Mouse (Mus musculus) bone marrow macrophage, adult 2 months (primary cell): ENCODE measurements around the gene Endod1. TPM values are rescaled to one million over a fixed set of nuclear protein-coding genes. Genes with fewer than 3 reads are reported as not detected.

Experiments used
- H3K27ac ChIP-seq: 2 replicates; pipeline ENCODE4 v1.5.1; 2012; ENCODE audit warnings: low read depth, low read length; ENCODE audit not compliant: insufficient read depth
- H3K4me1 ChIP-seq: 2 replicates; pipeline ENCODE4 v1.6.1; 2012; ENCODE audit warnings: low read length; ENCODE audit not compliant: control insufficient read depth, insufficient read depth
- H3K4me3 ChIP-seq: 2 replicates; pipeline ENCODE4 v1.5.1; 2012; ENCODE audit warnings: mild to moderate bottlenecking, low read length, moderate library complexity; ENCODE audit not compliant: insufficient read depth
- CTCF ChIP-seq: IDR thresholded peaks from 2 replicates; pipeline ENCODE4 v1.5.1; 2012; ENCODE audit warnings: low read depth, mild to moderate bottlenecking, low read length, moderate library complexity
- POLR2A ChIP-seq: IDR thresholded peaks from 2 replicates; pipeline ENCODE4 v1.6.1; 2012; ENCODE audit warnings: mild to moderate bottlenecking, low read depth, low read length, borderline replicate concordance
- polyA plus RNA-seq: library from polyadenylated mRNA; stranded (reverse); fragments of >200 nt; gene quantifications from 2 replicates; pipeline ENCODE4 v1.2.4, GENCODE M21; 2012; ENCODE audit not compliant: missing spikeins, insufficient read depth, insufficient read length

Endod1 gene
- polyA plus RNA-seq, result 12.2 and 13.8 TPM in 2 replicates

DNA sequence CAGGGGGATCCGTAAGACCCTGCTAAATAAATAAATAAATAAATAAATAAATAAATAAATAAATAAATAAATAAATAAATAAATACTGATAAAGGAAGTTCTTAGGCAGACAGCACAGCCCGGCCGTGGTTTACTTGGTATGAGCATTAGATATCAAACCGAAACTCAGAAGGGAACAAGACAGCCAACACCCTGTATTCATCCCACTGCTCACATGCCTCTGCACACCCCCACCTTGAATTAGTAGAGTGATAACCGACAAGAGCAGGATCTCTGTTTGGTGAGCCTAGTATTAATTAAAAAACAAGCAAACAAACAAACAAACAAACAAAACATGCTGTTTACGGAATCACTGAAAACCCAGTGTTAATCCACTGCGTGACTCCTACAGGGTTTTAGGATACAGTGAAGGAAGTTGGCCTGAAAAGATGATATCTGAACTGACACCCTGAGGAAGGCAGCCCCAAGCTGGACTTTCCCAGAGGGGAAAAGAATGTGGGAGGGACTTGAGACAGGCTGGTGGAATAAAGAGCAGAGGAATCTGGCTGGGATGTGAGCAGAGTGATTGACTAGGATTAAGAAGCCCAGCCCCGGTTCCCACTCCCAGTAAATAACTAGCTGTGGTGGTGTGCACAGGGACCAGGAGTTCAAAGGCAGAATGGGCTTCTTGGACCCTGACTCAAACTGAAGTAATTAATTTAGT, at the start of gene Endod1:
Gene Endod1, minus strand, starts transcription at position 155 of the 703 bp plus-strand sequence.
- no peak within 1 kb of the TSS for H3K27ac ChIP-seq
- peak within 1 kb of the TSS; percentile 72 for H3K4me3 ChIP-seq
- TF ChIP-seq POLR2A (no peak), CTCF (no peak)
- peaks cover 6% of the 10 kb centered on the region; the same call in 1 of the 2 replicates for H3K4me1 ChIP-seq

DNA sequence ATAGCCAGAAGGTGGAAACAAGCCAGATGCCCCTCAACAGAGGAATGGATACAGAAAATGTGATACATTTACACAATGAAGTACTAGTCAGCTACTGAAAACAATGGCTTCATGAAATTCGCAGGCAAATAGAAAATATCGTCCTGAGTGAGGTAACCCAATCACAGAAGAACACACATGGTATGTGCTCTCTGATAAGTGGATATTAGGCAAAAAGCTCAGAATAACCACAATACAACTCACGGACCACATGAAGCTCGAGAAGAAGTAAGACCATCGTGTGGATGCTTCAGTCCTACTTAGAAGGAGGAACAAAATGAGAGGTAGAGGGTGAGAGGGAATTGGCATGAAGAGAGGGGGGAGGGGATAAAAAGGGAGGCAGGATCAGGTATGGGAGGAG, 27.8 kb upstream of the Endod1 start:
- Histone ChIP-seq H3K4me3 (no peak overlapping the region), H3K4me1 (no peaks in the 10 kb centered on the region), H3K27ac (no peak overlapping the region)
- TF ChIP-seq POLR2A, result no peak
- no peak for TF ChIP-seq CTCF

- no peak overlapping the region for H3K4me3 ChIP-seq
- no peak overlapping the region for H3K27ac ChIP-seq
- no peaks in the 10 kb centered on the region for H3K4me1 ChIP-seq
- TF ChIP-seq POLR2A (no peak), CTCF (no peak)
These were observed 26.7 kb upstream of the Endod1 start for GRCm38 (mm10) chr9:14408044-14408443.

GRCm38 (mm10) chr9:14406056-14406455, 24.7 kb upstream of the Endod1 start:
- Histone ChIP-seq H3K4me3 (no peak overlapping the region), H3K4me1 (no peaks in the 10 kb centered on the region), H3K27ac (no peak overlapping the region)
- TF ChIP-seq POLR2A (no peak), CTCF (no peak)

DNA sequence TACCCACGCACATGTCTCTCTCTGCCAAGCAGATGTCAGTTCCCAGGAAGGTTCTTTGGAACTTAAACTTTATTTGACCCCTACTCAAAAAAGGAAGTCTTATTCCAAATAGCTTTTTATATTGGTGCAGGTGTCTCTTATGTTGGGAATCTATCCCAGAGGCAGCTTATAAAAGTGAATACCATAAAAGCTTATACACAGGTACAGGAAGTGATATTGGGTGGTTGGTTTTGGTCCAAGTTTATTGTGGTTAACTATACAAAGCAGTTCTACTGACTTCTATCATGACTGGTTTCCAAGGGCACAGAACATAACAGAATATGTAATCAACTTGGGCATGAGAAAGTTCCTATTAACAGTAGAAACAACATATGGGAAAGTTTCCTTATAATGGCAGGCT, 20.8 kb upstream of the Endod1 start:
- H3K4me1 ChIP-seq, result no peaks in the 10 kb centered on the region
- TF ChIP-seq CTCF, result no peak
- no peak for TF ChIP-seq POLR2A
- no peak overlapping the region for H3K27ac ChIP-seq
- H3K4me3 ChIP-seq, result no peak overlapping the region

- no peak overlapping the region for H3K27ac ChIP-seq
- H3K4me3 ChIP-seq, result no peak overlapping the region
- TF ChIP-seq CTCF (no peak), POLR2A (no peak)
- H3K4me1 ChIP-seq, result no peaks in the 10 kb centered on the region
These were observed 19.1 kb upstream of the Endod1 start for GRCm38 (mm10) chr9:14400392-14400791.

- H3K27ac ChIP-seq, result no peak overlapping the region
- no peak overlapping the region for H3K4me3 ChIP-seq
- TF ChIP-seq CTCF (no peak), POLR2A (no peak)
- H3K4me1 ChIP-seq, result no peaks in the 10 kb centered on the region
These were observed 17.6 kb upstream of the Endod1 start for GRCm38 (mm10) chr9:14398946-14399345.

GRCm38 (mm10) chr9:14398084-14398483, 16.8 kb upstream of the Endod1 start:
- Histone ChIP-seq H3K4me3 (no peak overlapping the region), H3K4me1 (no peaks in the 10 kb centered on the region), H3K27ac (no peak overlapping the region)
- TF ChIP-seq CTCF (no peak), POLR2A (no peak)

DNA sequence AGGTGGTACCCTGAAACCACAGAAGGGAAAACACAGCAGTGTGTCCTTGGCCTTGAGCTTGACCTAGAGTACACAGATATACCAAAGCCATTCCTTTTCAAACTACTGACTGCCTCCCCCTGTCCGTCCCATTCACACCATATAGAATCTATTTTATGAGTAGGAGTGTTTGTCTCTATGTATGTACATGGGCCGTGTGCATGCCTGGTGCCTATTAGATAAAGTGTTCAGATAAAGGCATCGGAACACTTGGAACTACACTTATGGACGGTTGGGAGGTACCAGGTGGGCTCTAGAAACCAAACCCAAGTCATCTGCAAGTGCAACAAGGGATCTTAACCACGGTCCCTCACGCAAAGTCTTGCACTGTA, 16.1 kb upstream of the Endod1 start:
- Histone ChIP-seq H3K27ac (no peak overlapping the region), H3K4me3 (no peak overlapping the region), H3K4me1 (no peaks in the 10 kb centered on the region)
- TF ChIP-seq POLR2A, result no peak

DNA sequence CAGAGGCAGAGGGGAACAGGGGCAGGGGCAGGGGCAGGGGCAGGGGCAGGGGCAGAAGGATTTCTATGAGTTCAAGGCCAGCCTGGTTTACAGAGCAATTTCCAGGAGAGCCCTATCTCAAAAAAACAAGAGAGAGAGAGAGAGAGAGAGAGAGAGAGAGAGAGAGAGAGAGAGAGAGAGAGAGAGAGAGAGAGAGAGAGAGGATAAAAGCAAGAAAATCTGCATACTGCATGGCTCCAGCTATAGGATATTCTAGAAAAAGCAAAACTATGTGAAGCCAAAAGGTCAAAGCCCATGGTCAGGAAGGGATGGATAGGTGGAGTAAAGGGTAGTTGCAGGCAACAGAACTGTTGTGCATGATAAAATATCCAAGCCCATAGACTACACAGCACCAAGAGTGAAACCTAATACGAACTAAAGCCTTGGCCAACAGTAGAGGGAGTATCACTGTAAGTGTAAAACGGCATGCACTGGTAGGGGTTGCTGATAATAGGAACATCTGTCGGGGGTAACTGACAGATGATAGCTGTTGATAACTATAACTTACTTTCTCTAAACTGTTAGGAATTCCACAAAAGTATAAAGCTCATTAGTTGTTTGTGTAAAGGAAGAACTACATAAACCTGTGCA, 15.6 kb upstream of the Endod1 start:
- H3K4me3 ChIP-seq, result no peak overlapping the region
- H3K27ac ChIP-seq, result no peak overlapping the region
- no peak for TF ChIP-seq POLR2A
- no peak for TF ChIP-seq CTCF
- H3K4me1 ChIP-seq, result no peaks in the 10 kb centered on the region

GRCm38 (mm10) chr9:14396096-14396495, 14.8 kb upstream of the Endod1 start:
- TF ChIP-seq POLR2A, result no peak
- TF ChIP-seq CTCF, result no peak
- Histone ChIP-seq H3K27ac (no peak overlapping the region), H3K4me1 (no peaks in the 10 kb centered on the region), H3K4me3 (no peak overlapping the region)
